Mouse (Mus musculus) ES-E14 (cell line): ENCODE measurements around the gene Erc2. TPM values are rescaled to one million over a fixed set of nuclear protein-coding genes. Genes with fewer than 3 reads are reported as not detected.
"Not testable (repeated sequence)": the region's sequence is repeated elsewhere in the genome, so short reads cannot be mapped to it uniquely, and the experiment has no call there.

Experiments
- DNase-seq: peaks from one replicate; pipeline ENCODE4 v3.0.0-alpha.2; 2013; ENCODE audit warnings: low read depth, low spot score
- H3K27ac ChIP-seq: 2 replicates; pipeline ENCODE4 v1.5.1; 2012; ENCODE audit warnings: low read depth, mild to moderate bottlenecking, low read length, moderate library complexity, mixed read lengths; ENCODE audit not compliant: poor library complexity, insufficient read depth, severe bottlenecking
- H3K36me3 ChIP-seq: 2 replicates; pipeline ENCODE4 v1.6.1; 2012; ENCODE audit warnings: mild to moderate bottlenecking, low read length, moderate library complexity, mixed read lengths; ENCODE audit not compliant: control insufficient read depth, poor library complexity, insufficient read depth, severe bottlenecking
- H3K4me1 ChIP-seq, 2 experiments: fragments of 150-350 bp in 1 of 2; sonication (generic) in 1 of 2; 2 replicates each; pipeline ENCODE4 v1.6.1; 2012; ENCODE audit warnings: low read length in 2 of 2, mild to moderate bottlenecking in 1 of 2, mixed read lengths in 1 of 2; ENCODE audit not compliant: control insufficient read depth in 2 of 2, insufficient read depth in 2 of 2, poor library complexity in 1 of 2
- H3K4me3 ChIP-seq, 2 experiments: fragments of 150-350 bp in 1 of 2; sonication (generic) in 1 of 2; 2 replicates each; pipeline ENCODE4 v1.5.1; 2012; ENCODE audit warnings: low read length in 2 of 2, low read depth in 1 of 2, mild to moderate bottlenecking in 1 of 2, mixed read lengths in 1 of 2; ENCODE audit not compliant: insufficient read depth in 1 of 2, poor library complexity in 1 of 2, severe bottlenecking in 1 of 2
- H3K9ac ChIP-seq: 2 replicates; pipeline ENCODE4 v1.6.1; 2012; ENCODE audit warnings: low read depth, mild to moderate bottlenecking, low read length, mixed read lengths; ENCODE audit not compliant: poor library complexity, insufficient read depth, severe bottlenecking
- H3K9me3 ChIP-seq: fragments of 150-350 bp; sonication (generic); 2 replicates; pipeline ENCODE4 v1.6.1; 2012; ENCODE audit warnings: low read depth, mild to moderate bottlenecking, low read length; ENCODE audit not compliant: control insufficient read depth, insufficient read depth
- CHD2 ChIP-seq: IDR thresholded peaks from 2 replicates; pipeline ENCODE4 v1.6.1; 2014; ENCODE audit warnings: mild to moderate bottlenecking, low read depth, low read length, inconsistent platforms
- HCFC1 ChIP-seq: IDR thresholded peaks from 2 replicates; pipeline ENCODE4 v1.6.1; 2012; ENCODE audit warnings: low read length, inconsistent platforms, borderline replicate concordance; ENCODE audit not compliant: insufficient read depth
- MAFK ChIP-seq: IDR thresholded peaks from 2 replicates; pipeline ENCODE4 v1.6.1; 2014; ENCODE audit warnings: mild to moderate bottlenecking, low read depth, low read length, inconsistent platforms; ENCODE audit not compliant: insufficient read depth
- ZC3H11A ChIP-seq: IDR thresholded peaks from 2 replicates; pipeline ENCODE4 v1.6.1; 2012; ENCODE audit warnings: low read depth, mild to moderate bottlenecking, inconsistent platforms, low read length, borderline replicate concordance
- ZNF384 ChIP-seq: IDR thresholded peaks from 2 replicates; pipeline ENCODE4 v1.6.1; 2012; ENCODE audit warnings: low read depth, low read length, inconsistent platforms
- in situ Hi-C, 2 experiments: fragments of 600-800 bp; cut with MboI; formaldehyde crosslinking; loops; one replicate each; pipeline ENCODE4 v1.15.1; 2025; ENCODE audit warnings: low sequenced_read_pairs in 2 of 2, inconsistent platforms in 1 of 2; ENCODE audit not compliant: unreplicated experiment in 2 of 2
- total RNA-seq: library from RNA; depleted of rRNA; stranded (reverse); fragments of 300-350 nt; gene quantifications from 2 replicates; pipeline ENCODE4 v1.2.3, GENCODE M21; 2012

The Erc2 gene
- total RNA-seq, 1 experiment, result 9.1 TPM

DNA sequence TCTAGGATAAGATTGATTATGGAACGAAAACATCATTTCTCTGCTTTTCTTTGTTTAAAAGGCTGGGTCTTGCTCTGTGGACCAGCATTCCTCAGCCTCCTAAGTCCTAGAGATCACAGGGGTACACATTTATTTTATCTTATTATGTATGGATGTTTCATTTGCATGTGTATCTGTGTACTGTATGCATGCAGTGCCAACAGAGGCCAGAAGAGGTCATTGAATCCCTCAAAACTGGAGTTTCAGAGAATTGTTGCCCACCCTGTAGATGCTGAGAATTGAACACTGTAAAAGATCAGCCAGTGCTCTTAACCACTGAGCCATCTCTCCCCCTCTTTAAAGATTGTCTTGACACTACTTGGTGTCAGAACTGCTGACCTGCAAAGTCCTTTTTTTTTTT is 251.4 kb downstream of the Erc2 start:
- no peaks in the 10 kb centered on the region for H3K4me1 ChIP-seq
- TF ChIP-seq MAFK (no peak), ZC3H11A (no peak)
- H3K27ac ChIP-seq, result no peak overlapping the region
- in situ Hi-C loops, result no loop called here
- H3K4me3 ChIP-seq, result no peak overlapping the region
- DNase-seq, result no peak
- H3K9me3 ChIP-seq, result no peaks in the 10 kb centered on the region
- no peak overlapping the region for H3K9ac ChIP-seq
- H3K36me3 ChIP-seq, result no peaks in the 10 kb centered on the region

DNA sequence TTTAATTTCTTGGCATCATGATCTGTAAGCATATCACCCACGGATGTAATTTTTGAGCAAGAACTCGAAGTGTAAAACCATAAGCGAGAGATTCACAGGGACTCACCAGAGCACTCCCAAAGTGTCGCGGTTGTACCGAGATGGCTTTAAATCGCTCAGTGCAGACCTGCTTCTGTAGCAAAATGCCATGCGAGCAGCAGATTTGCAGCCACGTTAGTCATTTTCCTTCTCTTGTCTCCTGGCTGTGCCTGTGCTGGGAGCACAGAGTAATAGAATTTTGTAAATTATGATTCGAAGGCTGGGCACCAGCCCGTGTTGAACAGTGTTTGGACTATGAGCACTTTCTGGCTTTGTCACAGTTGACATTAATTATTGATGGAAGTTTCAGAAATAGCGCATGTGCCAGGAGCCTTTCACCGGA is 253.8 kb downstream of the Erc2 start:
- in situ Hi-C loops, result no loop called here
- H3K27ac ChIP-seq, result no peak overlapping the region
- H3K36me3 ChIP-seq, result no peaks in the 10 kb centered on the region
- H3K4me3 ChIP-seq, result no peak overlapping the region
- TF ChIP-seq ZNF384 (no peak), HCFC1 (no peak), MAFK (no peak), CHD2 (no peak), ZC3H11A (no peak)
- no peaks in the 10 kb centered on the region for H3K4me1 ChIP-seq
- no peak overlapping the region for H3K9ac ChIP-seq
- no peaks in the 10 kb centered on the region for H3K9me3 ChIP-seq
- DNase-seq, result no peak

DNA sequence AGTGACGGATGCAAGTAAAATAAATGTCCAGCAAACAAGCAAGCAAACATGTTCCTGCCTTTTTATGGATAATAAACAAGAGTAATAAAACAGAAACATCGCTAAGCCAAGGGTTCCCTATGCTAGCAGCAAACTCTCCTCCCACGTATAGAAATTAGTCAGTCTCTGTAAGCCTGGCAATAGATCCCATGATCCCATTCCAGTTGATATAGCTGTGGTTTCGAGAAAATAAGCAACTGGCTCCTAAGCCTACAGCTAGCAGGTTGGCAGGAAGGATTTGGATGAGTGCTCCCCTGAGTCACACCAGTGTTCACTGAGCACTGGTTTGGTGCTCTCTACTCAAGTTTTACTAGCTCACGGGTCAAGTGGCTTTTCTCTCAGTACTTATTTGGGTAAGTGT is 259.7 kb downstream of the Erc2 start:
- H3K4me1 ChIP-seq, result no peaks in the 10 kb centered on the region
- in situ Hi-C loops, result loop anchor here in 1 of 2 experiments (10.0 kb wide), 1 partner anchor 63 kb away; no protein-coding TSS in a partner anchor
- H3K9me3 ChIP-seq, result no peaks in the 10 kb centered on the region
- TF ChIP-seq CHD2, result no peak
- TF ChIP-seq MAFK, result no peak
- no peak for TF ChIP-seq ZC3H11A
- TF ChIP-seq HCFC1, result no peak
- no peak for TF ChIP-seq ZNF384
- H3K9ac ChIP-seq, result no peak overlapping the region
- H3K36me3 ChIP-seq, result no peaks in the 10 kb centered on the region
- no peak overlapping the region for H3K27ac ChIP-seq
- DNase-seq, result no peak
- H3K4me3 ChIP-seq, result no peak overlapping the region

DNA sequence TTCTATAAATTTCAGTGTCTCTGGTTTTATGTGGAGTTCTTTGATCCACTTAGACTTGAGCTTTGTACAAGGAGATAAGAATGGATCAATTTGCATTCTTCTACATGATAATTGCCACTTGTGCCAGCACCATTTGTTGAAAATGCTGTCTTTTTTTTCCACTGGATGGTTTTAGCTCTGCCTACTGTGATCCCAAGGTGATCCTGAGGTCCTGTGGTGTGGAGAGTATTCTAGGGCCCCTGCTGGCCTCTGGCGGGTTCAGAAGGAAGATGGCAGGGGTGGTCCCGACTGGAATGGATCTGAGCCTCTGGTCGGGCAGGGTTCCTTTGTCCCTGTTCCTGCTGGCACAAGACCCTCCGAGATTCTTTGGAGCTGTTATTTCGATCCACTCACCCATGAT is 264.1 kb downstream of the Erc2 start:
- H3K9ac ChIP-seq, H3K4me1 ChIP-seq, H3K4me3 ChIP-seq, H3K9me3 ChIP-seq, H3K27ac ChIP-seq, H3K36me3 ChIP-seq: not testable (repeated sequence)
- in situ Hi-C loops, result loop anchor here in 1 of 2 experiments (10.0 kb wide), 1 partner anchor 58 kb away; no protein-coding TSS in a partner anchor
- DNase-seq, result peak; percentile 19

DNA sequence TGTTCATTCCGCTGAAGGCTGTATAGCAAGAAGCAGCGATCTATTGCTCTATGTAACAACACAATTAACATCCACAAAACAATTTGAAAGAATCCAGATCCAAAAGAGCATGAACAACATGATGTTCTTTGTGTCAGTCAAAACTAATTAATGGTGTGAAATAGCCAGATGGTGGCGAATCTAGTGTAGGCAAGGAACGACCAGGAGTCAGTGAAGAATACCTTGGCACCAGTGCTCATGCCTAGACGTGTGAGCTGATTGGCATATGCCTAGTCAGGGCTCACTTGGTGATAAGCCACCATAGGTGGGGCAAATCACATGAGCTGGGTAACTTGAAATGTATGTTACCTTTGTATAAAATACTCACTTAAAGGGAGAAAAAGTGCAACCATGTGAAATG is 265.3 kb downstream of the Erc2 start:
- TF ChIP-seq MAFK (no peak), HCFC1 (no peak), CHD2 (no peak), ZNF384 (no peak), ZC3H11A (no peak)
- Histone ChIP-seq H3K9ac (no peak overlapping the region), H3K36me3 (no peaks in the 10 kb centered on the region), H3K4me3 (no peak overlapping the region), H3K9me3 (no peaks in the 10 kb centered on the region), H3K4me1 (no peaks in the 10 kb centered on the region), H3K27ac (no peak overlapping the region)
- in situ Hi-C loops, result loop anchor here in 1 of 2 experiments (10.0 kb wide), 1 partner anchor 57 kb away; no protein-coding TSS in a partner anchor
- DNase-seq, result no peak
